Mouse (Mus musculus) E14TG2a.4 (cell line): ENCODE data around the gene Trank1.

ENCODE experiments used
- CTCF ChIP-seq: conservative IDR thresholded peaks from 2 replicates; pipeline ENCODE4 v1.5.1; 2014; ENCODE audit warnings: low read length
- POU5F1 ChIP-seq: IDR thresholded peaks from 2 replicates; pipeline ENCODE4 v1.6.1; 2014; ENCODE audit warnings: low read length, borderline replicate concordance

DNA sequence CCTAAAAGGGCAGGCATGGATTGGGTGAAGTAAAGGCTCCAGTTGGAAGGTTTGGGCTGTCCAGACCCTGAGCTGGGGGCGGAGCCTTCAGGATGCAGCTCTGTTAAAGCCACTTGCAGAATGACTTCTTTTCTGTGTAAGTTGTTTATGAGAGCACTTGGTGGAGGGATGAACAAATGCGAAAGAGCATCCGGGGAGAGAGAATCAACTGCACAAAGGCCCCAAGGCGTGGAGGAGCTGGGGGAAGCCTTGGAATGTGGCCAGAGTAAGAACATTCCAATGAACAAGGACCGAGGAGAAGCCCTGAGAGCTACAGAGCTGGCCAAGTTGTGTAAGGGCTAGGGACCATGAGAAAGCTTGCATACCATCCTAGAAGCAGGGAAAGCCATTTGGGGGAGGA, 111.0 kb downstream of the Trank1 start:
- TF ChIP-seq CTCF (no peak), POU5F1 (no peak)
